Mouse (Mus musculus) spleen, postnatal 14 days (tissue): ENCODE results near the gene Psme4.

Experiments
- DNase-seq, 2 experiments: peaks; one replicate each; pipeline ENCODE4 v3.0.0; 2021 to 2022; ENCODE audit warnings: low spot score in 2 of 2

Psme4 gene

GRCm38 (mm10) chr11:30786230-30786983 is 14.9 kb downstream of the Psme4 start:
- DNase-seq: no peak

- DNase-seq: no peak
Observed at GRCm38 (mm10) chr11:30792680-30793079, 21.2 kb downstream of the Psme4 start.

GRCm38 (mm10) chr11:30793753-30794152 is 22.2 kb downstream of the Psme4 start:
- no peak for DNase-seq

- DNase-seq: no peak
Observed at GRCm38 (mm10) chr11:30797236-30797635, 25.7 kb downstream of the Psme4 start.

GRCm38 (mm10) chr11:30799496-30799895 is 28.0 kb downstream of the Psme4 start:
- DNase-seq: peak in 1 of 2 experiments; percentile 44

GRCm38 (mm10) chr11:30800091-30800490 is 28.6 kb downstream of the Psme4 start:
- DNase-seq: no peak

- no peak for DNase-seq
Observed at GRCm38 (mm10) chr11:30802421-30802820, 30.9 kb downstream of the Psme4 start.

- DNase-seq: no peak
Observed at GRCm38 (mm10) chr11:30821116-30821515, 49.6 kb downstream of the Psme4 start.

- DNase-seq: no peak
Observed at GRCm38 (mm10) chr11:30838793-30839192, 67.3 kb downstream of the Psme4 start.

- no peak for DNase-seq
Observed at GRCm38 (mm10) chr11:30844355-30844754, 72.8 kb downstream of the Psme4 start.

- DNase-seq: no peak
Observed at GRCm38 (mm10) chr11:30872425-30872824, 100.9 kb downstream of the Psme4 start.

- DNase-seq: no peak
Observed at GRCm38 (mm10) chr11:30885171-30885871, 113.8 kb downstream of the Psme4 start, which contains the start of the genes Gpr75 and Asb3. Gene Gpr75 (plus strand): TSS chr11:30885358. Gene Asb3 (plus strand): TSS chr11:30885416.

- no peak for DNase-seq
Observed at GRCm38 (mm10) chr11:30888153-30888552, 116.6 kb downstream of the Psme4 start.

GRCm38 (mm10) chr11:30896201-30896600 is 124.7 kb downstream of the Psme4 start:
- no peak for DNase-seq

GRCm38 (mm10) chr11:30899312-30899711 is 127.8 kb downstream of the Psme4 start:
- DNase-seq: no peak

GRCm38 (mm10) chr11:30912311-30912710 is 140.8 kb downstream of the Psme4 start:
- no peak for DNase-seq

GRCm38 (mm10) chr11:30920641-30921040 is 149.1 kb downstream of the Psme4 start:
- no peak for DNase-seq

- DNase-seq: no peak
Observed at GRCm38 (mm10) chr11:30923283-30923682, 151.8 kb downstream of the Psme4 start.

GRCm38 (mm10) chr11:30928079-30928478 is 156.6 kb downstream of the Psme4 start:
- DNase-seq: no peak

- no peak for DNase-seq
Observed at GRCm38 (mm10) chr11:30928498-30928897, 157.0 kb downstream of the Psme4 start.
